Mouse (Mus musculus) hindbrain, embryonic 15.5 days (tissue): ENCODE data around the gene Surf1. TPM values are rescaled to one million over a fixed set of nuclear protein-coding genes. Genes with fewer than 3 reads are reported as not detected.

Source experiments
- ATAC-seq: fragments of 200-750 bp; cut with Nextera tagmentation; 2 replicates; pipeline ENCODE4 v1.8.0; 2017; ENCODE audit warnings: low read depth, moderate number of reproducible peaks, moderate TSS enrichment; ENCODE audit not compliant: low FRiP score
- H3K27ac ChIP-seq: fragments of 300-500 bp; sonication (generic); replicated peaks from 2 replicates; pipeline ENCODE4 v1.5.1; 2015; ENCODE audit warnings: mild to moderate bottlenecking, inconsistent platforms
- H3K27me3 ChIP-seq: fragments of 300-500 bp; sonication (generic); 2 replicates; pipeline ENCODE4 v1.6.1; 2015; ENCODE audit warnings: control low read depth, inconsistent platforms
- H3K36me3 ChIP-seq: fragments of 300-500 bp; sonication (generic); 2 replicates; pipeline ENCODE4 v1.6.1; 2015; ENCODE audit warnings: control low read depth, inconsistent platforms
- H3K4me1 ChIP-seq: fragments of 300-500 bp; sonication (generic); replicated peaks from 2 replicates; pipeline ENCODE4 v1.6.1; 2015; ENCODE audit warnings: control low read depth, inconsistent platforms
- H3K4me2 ChIP-seq: fragments of 300-500 bp; sonication (generic); 2 replicates; pipeline ENCODE4 v1.6.1; 2015; ENCODE audit warnings: moderate library complexity, mild to moderate bottlenecking, inconsistent platforms
- H3K4me3 ChIP-seq: fragments of 300-500 bp; sonication (generic); 2 replicates; pipeline ENCODE4 v1.5.1; 2015; ENCODE audit warnings: mild to moderate bottlenecking, inconsistent platforms
- H3K9ac ChIP-seq: fragments of 300-500 bp; sonication (generic); 2 replicates; pipeline ENCODE4 v1.6.1; 2015; ENCODE audit warnings: inconsistent platforms
- H3K9me3 ChIP-seq: fragments of 300-500 bp; sonication (generic); 2 replicates; pipeline ENCODE4 v1.6.1; 2016; ENCODE audit warnings: control low read depth, inconsistent platforms
- WGBS: fragments of 180-500 bp; shearing (Covaris S2); methylation state at CpG from one replicate; pipeline ENCODE4 v1.1.7; 2015; 5-methylcytosine and 5-hydroxymethylcytosine counted together
- polyA plus RNA-seq: library from polyadenylated mRNA; unstranded; fragments of >200 nt; fragmentation: Nextera tagmentation; extraction: Ambion mirVana; gene quantifications from 2 replicates; pipeline ENCODE4 v1.2.1, GENCODE M21; 2015

Surf1 gene
- polyA plus RNA-seq, 1 experiment from 2014 or later, result 87.1 TPM

DNA sequence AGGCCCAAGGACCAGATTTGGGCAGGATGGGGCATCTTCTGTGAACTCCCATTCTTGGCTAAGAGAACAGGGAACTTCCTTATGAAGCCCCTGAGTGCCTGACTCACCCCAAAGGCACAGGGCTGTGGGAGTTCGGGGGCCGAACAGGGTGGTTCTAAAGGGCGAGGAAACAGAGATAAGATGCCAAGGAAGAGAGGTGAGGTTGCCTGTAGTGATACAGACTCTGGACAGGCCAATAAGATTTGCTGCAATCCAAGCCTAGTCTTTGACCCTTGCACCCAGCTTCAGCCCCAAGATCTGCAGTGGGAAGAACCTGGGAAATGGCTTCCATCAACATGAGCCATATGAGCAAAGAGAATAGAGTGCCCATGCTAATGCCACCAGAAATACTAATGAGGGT is 26.9 kb upstream of the Surf1 start:
- 88% methylated on average over 3 of the region's 3 CpGs for WGBS
- no peaks in the 10 kb centered on the region for H3K4me1 ChIP-seq
- no peak overlapping the region for H3K4me2 ChIP-seq
- H3K9me3 ChIP-seq, result no peaks in the 10 kb centered on the region
- no peak for ATAC-seq
- H3K27ac ChIP-seq, result no peak overlapping the region
- no peaks in the 10 kb centered on the region for H3K36me3 ChIP-seq
- H3K9ac ChIP-seq, result no peak overlapping the region
- H3K27me3 ChIP-seq, result no peaks in the 10 kb centered on the region
- H3K4me3 ChIP-seq, result no peak overlapping the region

- ATAC-seq, result no peak
- Histone ChIP-seq H3K9me3 (no peaks in the 10 kb centered on the region), H3K36me3 (no peaks in the 10 kb centered on the region), H3K4me3 (no peak overlapping the region), H3K9ac (no peak overlapping the region), H3K27me3 (no peaks in the 10 kb centered on the region), H3K4me2 (no peak overlapping the region), H3K27ac (no peak overlapping the region), H3K4me1 (no peaks in the 10 kb centered on the region)
- WGBS, result 44% methylated on average over 5 of the region's 5 CpGs
These were observed 25.2 kb upstream of the Surf1 start for GRCm38 (mm10) chr2:26941539-26941938.

DNA sequence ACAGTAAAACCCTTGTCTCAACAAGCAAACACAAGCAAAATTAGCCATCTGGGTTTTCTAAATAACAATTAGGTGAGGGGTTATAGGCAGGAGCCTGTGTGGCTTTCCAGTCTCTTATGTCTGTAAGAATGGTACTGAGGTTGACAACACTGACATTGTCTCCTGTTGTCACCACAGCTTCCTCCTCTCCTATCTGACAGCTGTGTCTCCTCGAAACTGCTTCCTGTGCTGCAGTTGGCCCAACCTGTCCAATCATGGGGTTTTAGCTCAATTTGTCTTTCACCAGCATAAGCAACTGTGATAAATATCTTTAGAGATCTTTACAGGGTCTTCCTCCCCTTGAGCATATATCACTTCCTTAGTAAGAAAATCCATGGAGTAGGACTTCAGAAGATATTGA is 20.1 kb upstream of the Surf1 start:
- WGBS, result 83% methylated on average over 1 of the region's 1 CpGs
- ATAC-seq, result no peak
- H3K27me3 ChIP-seq, result no peaks in the 10 kb centered on the region
- H3K9me3 ChIP-seq, result no peaks in the 10 kb centered on the region
- no peaks in the 10 kb centered on the region for H3K36me3 ChIP-seq
- H3K4me2 ChIP-seq, result no peak overlapping the region
- H3K4me1 ChIP-seq, result peaks cover 12% of the 10 kb centered on the region
- H3K9ac ChIP-seq, result no peak overlapping the region
- no peak overlapping the region for H3K27ac ChIP-seq
- no peak overlapping the region for H3K4me3 ChIP-seq

GRCm38 (mm10) chr2:26935286-26935685 is 19.0 kb upstream of the Surf1 start:
- Histone ChIP-seq H3K4me3 (no peak overlapping the region), H3K9me3 (no peaks in the 10 kb centered on the region), H3K27ac (no peak overlapping the region), H3K36me3 (peaks cover 3% of the 10 kb centered on the region), H3K27me3 (no peaks in the 10 kb centered on the region), H3K4me1 (peaks cover 24% of the 10 kb centered on the region), H3K9ac (no peak overlapping the region), H3K4me2 (no peak overlapping the region)
- WGBS, result 98% methylated on average over 2 of the region's 2 CpGs
- ATAC-seq, result no peak

GRCm38 (mm10) chr2:26933304-26934055 is 17.1 kb upstream of the Surf1 start, which contains the start of the genes Surf4 and Stkld1:
Gene Surf4, minus strand, starts transcription at chr2:26933928.
Gene Stkld1, plus strand, starts transcription at chr2:26934047.
- H3K4me3 ChIP-seq, result peak within 1 kb of the TSS; percentile 89
- peak within 1 kb of the TSS; percentile 79 for H3K4me2 ChIP-seq
- H3K4me1 ChIP-seq, result peaks cover 25% of the 10 kb centered on the region
- peak within 1 kb of the TSS; percentile 79 for H3K27ac ChIP-seq
- 1% methylated on average over 58 of the region's 70 CpGs for WGBS
- H3K27me3 ChIP-seq, result no peaks in the 10 kb centered on the region
- H3K9ac ChIP-seq, result peak within 1 kb of the TSS; percentile 96
- H3K9me3 ChIP-seq, result no peaks in the 10 kb centered on the region
- peak; percentile 96 for ATAC-seq
- peaks cover 11% of the 10 kb centered on the region for H3K36me3 ChIP-seq

DNA sequence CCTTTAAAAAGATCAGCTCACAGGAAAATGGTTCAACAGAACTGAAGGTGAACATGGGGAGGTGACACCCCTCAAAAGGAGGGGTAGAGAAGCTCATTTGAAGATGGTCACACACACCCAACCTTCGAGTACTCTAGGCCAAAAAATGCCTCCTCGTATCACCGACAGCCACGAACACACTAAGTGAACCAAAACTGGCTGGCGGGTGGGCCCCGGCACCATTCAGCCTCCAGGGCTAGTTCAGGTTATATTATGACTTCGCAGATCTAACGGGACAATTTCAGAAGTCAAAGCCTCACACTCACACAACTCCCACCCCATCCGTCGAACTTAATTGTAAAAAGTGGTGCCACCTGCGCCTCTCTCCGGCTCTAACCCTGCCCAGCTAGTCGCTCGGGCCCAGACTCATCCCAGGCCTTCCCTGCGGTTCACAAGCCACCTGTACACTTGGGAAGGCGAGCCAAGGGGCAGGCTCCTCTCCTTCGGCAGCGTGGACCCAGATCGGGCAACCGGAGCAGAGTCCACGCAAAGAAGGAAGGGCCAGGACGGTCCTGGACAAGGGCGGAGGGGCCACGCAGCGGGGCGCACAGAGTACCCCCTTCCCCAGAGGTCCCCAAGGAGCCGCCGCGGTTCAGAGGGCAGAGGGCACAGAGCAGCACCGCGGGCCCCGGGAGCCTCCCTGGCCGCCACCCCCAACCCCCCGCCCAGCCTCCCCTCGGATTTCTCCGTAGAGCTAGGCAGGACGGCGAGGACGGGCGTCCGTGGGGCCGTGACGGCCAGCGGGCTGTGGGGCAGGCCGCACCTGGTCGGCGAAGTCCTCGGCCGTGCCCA is 16.4 kb upstream of the Surf1 start:
- no peak for ATAC-seq
- H3K36me3 ChIP-seq, result peaks cover 16% of the 10 kb centered on the region
- H3K27ac ChIP-seq, result peak overlapping the region; percentile 79
- H3K9ac ChIP-seq, result peak overlapping the region; percentile 96
- H3K27me3 ChIP-seq, result no peaks in the 10 kb centered on the region
- no peaks in the 10 kb centered on the region for H3K9me3 ChIP-seq
- H3K4me1 ChIP-seq, result peaks cover 25% of the 10 kb centered on the region
- WGBS, result 3% methylated on average over 38 of the region's 49 CpGs
- peak overlapping the region; percentile 79 for H3K4me2 ChIP-seq
- H3K4me3 ChIP-seq, result peak overlapping the region; percentile 89

DNA sequence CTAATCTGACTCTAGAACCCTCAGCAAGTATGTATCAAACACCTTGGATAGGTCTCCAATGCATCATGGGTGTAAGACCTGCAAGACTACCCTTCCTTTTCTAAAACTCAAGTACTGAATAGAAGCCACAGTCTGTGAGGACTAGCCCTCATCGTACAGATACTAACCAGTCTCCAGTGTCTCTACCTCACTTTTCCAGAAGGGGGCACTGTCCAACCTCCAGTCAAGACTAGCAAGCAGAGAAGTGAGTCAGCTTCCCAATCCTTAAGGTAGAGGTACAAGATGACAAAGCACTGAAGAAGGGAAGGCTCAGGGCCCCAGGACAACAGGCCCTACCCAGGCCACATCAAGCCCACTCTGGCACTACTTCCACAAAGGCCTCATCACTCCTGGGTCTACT is 14.1 kb upstream of the Surf1 start:
- Histone ChIP-seq H3K4me3 (no peak overlapping the region), H3K27ac (no peak overlapping the region), H3K9ac (no peak overlapping the region), H3K9me3 (no peaks in the 10 kb centered on the region), H3K36me3 (peaks cover 35% of the 10 kb centered on the region), H3K27me3 (no peaks in the 10 kb centered on the region), H3K4me2 (no peak overlapping the region), H3K4me1 (peaks cover 25% of the 10 kb centered on the region)
- 33% methylated on average over 1 of the region's 1 CpGs for WGBS
- no peak for ATAC-seq

DNA sequence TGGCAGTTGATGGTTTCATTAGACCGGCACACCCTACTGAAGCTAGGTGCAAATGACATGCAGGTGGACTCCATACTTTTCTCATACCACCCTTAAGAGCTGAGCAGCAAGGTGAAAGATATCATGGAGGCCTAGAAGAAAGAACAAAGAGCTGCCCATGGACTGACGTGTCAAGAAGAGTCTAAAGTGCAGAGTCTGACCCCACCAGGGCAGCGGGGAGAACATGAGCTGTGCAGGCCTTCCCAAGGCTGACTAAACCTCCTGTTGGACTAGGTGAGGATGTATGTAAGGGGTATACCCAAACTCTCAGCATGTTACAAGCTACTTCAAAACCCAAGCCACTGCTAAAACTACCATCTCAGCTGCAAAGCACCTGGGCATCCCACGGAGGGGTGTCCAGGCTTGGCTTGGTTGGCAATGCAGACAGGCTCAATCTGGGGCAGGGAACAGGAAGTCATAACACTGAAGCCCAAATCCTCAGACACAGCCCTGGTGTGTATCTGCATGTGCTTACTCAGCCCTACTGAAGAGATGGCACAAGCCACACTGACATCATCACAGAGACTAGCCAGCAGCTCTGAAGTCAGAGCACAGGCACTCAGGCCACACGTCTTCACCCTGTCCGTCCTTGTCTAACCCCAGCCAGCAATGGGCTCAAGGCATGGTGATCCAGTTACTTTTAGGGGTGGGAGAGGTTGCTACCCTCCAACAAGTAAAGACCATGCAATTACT is 11.6 kb upstream of the Surf1 start:
- Histone ChIP-seq H3K9ac (no peak overlapping the region), H3K4me3 (no peak overlapping the region), H3K27me3 (no peaks in the 10 kb centered on the region), H3K36me3 (peaks cover 58% of the 10 kb centered on the region), H3K27ac (no peak overlapping the region), H3K9me3 (no peaks in the 10 kb centered on the region), H3K4me1 (peaks cover 25% of the 10 kb centered on the region), H3K4me2 (no peak overlapping the region)
- 91% methylated on average over 6 of the region's 6 CpGs for WGBS
- no peak for ATAC-seq

DNA sequence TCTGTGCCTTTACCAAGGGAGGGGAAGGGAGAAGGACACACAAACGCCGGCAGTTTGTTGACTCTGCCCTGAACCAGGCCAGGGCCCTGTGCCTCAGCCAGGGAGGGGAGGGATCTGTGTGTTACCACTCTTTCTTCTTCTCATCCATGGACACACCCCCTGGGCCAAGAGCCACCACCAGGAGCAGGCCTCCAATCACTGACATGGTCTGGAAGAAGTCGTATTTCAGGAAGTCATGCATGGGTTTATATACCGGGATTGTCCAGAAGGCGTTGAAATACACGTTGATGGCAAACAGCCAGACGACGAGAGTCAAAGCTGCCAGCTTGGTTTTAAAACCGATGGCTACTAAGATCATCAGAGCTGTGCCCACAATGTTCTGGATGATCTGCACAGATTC is 5.5 kb upstream of the Surf1 start:
- H3K27ac ChIP-seq, result no peak overlapping the region
- WGBS, result 84% methylated on average over 9 of the region's 9 CpGs

GRCm38 (mm10) chr2:26920190-26920855 is 4.0 kb upstream of the Surf1 start:
- Histone ChIP-seq H3K9ac (no peak overlapping the region), H3K36me3 (peaks cover 74% of the 10 kb centered on the region), H3K4me3 (no peak overlapping the region), H3K27ac (no peak overlapping the region), H3K4me1 (peaks cover 25% of the 10 kb centered on the region), H3K27me3 (no peaks in the 10 kb centered on the region), H3K9me3 (no peaks in the 10 kb centered on the region), H3K4me2 (no peak overlapping the region)
- ATAC-seq, result no peak
- 86% methylated on average over 6 of the region's 6 CpGs for WGBS

More for the DNA sequence above, 5.5 kb upstream of the Surf1 start:
- Histone ChIP-seq H3K4me1 (peaks cover 18% of the 10 kb centered on the region), H3K9ac (no peak overlapping the region), H3K9me3 (no peaks in the 10 kb centered on the region), H3K4me3 (no peak overlapping the region), H3K36me3 (peaks cover 88% of the 10 kb centered on the region), H3K27me3 (no peaks in the 10 kb centered on the region), H3K4me2 (no peak overlapping the region)
- no peak for ATAC-seq

GRCm38 (mm10) chr2:26919684-26920083 is 3.4 kb upstream of the Surf1 start:
- peaks cover 69% of the 10 kb centered on the region for H3K36me3 ChIP-seq
- H3K27me3 ChIP-seq, result no peaks in the 10 kb centered on the region
- WGBS, result 91% methylated on average over 3 of the region's 3 CpGs
- ATAC-seq, result no peak
- no peak overlapping the region for H3K27ac ChIP-seq
- no peak overlapping the region for H3K4me3 ChIP-seq
- H3K4me2 ChIP-seq, result no peak overlapping the region
- no peaks in the 10 kb centered on the region for H3K9me3 ChIP-seq
- peaks cover 32% of the 10 kb centered on the region for H3K4me1 ChIP-seq
- H3K9ac ChIP-seq, result no peak overlapping the region
